Mouse (Mus musculus) adrenal gland, adult (tissue): Measurements from ENCODE around the gene Rcc1l.

Experiments used
- DNase-seq, 2 experiments: peaks; one replicate each; pipeline ENCODE4 v3.0.0; 2022 to 2023; ENCODE audit warnings: low spot score in 1 of 2; ENCODE audit not compliant: inconsistent age in 2 of 2

The Rcc1l gene

DNA sequence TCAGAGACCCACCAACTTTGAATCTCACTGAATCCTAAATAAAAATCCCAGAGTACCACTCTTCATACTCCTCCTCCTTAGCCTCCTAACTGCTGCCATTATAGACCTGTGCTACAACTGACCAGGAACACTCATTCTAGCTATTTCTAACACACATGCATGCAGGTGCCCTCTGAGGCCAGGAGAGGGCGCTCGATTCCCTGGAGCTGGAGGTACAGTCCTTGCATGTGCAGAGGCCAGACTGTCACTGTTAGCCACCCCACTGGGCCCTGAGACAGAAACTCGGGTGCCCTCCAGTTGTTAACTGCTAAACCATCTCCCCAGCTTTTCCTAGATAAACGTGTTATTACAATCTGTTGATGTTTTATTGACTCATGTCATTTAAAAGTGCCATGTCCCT lies 3.4 kb downstream of the Rcc1l start:
- peak in 1 of 2 experiments; percentile 73 for DNase-seq

DNA sequence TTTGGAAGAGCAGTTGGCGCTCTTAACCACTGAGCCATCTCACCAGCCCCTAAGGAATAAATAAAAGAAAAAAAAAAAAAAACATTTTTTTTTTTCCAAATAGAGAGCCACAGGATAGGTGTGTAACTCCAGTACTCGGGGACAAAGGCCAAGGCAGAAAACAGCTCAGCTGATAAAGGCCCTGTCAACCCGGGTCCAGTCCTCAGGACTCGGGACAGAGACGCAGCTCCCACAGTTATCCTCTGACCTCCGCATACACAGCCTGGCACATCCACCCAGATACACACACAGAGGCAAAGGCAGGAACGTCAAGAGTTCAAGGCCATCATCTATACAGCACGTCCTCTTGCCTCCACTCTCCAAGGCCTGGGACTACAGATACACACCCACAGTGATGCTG lies 6.4 kb downstream of the Rcc1l start:
- DNase-seq: no peak

DNA sequence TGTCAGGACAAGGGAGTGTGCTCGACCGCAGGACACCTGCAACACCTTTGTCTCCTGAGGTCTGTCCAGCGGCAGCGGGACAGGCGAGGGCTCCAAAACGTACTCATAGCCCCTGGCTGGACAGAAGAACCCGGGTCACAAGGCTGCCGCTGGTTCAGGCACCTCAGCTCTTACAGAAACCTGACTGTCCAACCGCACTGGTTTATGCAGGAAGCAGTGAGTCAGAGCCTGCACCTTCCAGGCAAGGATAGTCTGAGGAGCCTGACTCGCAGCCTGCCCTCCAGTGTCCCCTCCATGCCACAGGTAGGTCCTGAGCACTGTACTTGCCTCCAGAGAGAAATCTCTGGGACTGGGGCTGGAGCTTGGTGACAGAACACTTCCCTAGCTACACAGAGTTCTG lies 7.3 kb downstream of the Rcc1l start:
- no peak for DNase-seq

DNA sequence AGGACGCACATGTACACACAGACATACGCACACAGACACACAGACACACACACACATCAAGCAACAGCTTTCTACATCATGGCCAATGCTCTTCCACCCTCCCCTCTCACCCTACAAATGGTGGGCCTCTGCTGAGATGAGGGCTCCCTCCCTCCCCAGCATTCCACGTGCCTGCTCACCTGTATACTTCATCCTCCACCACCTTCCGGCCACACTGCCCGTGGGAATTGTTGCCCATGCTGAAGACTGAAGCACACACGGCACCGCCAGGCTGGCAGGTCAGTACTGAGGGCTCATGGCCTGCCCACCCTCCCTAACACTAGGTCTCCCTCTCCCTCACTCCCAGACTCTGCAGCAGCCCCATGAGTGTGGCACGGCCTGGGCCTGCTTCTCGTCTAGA lies 8.5 kb downstream of the Rcc1l start:
- no peak for DNase-seq

DNA sequence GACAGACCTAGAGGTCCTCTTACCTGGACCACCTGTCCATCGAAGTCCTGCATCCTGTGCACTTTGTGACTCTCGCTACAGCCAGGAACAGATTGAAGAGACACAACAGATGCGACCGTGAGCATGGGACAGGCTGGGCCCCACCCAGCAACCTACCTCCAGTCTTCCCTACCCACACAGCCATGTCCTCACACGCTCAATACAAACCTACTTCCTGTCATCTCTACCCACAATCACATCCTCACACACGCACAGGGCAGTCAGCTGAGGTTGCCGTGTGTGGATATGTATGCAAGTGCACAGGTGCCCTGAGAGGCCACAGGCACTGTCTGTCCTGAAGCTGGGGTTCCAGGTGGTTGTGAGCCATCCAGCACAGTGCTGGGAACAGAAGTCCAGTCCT lies 9.9 kb downstream of the Rcc1l start:
- no peak for DNase-seq

DNA sequence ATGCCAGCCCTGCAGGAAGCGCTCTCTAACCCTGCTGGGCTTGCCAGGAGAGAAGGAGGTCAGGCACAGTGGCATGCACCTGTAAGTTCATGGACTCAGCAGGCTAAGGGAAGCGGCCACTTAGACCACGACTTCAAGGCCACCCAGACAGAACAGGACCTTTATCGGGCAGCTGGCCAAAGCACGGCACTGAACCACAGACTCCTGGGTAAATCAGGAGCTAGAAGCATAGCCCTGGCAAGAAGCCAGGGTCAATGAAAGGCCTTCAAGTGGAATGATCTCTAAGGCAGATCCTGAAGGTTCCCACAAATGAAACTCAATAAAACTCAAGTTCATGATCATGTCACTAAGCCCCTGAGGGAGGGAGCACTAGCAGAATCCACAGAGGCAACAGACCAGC lies 11.9 kb downstream of the Rcc1l start:
- DNase-seq: peak; percentile 82 to 90

DNA sequence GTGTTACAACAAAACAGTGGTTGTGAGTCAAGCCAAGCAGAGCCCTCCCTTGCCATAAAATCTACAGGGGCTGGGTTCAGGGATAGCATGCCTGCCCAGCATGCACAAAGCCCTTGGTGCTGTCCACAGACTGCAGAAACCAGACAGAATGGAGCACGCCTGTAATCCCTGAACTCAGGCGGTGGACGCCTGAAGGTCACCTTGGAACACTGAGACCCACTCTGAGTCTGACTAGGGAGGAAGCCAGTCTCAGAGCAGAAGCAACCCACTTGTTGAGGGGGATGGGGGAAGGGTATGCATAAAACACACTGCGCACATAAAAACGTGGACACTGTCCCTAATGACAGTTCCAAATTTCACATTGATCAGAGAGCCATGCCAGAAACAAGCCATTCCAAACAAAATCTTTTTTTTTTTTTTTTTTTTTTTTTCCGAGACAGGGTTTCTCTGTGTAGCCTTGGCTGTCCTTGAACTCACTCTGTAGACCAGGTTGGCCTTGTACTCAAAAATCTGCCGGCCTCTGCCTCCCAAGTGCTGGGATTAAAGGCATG lies 20.6 kb downstream of the Rcc1l start:
- no peak for DNase-seq

DNA sequence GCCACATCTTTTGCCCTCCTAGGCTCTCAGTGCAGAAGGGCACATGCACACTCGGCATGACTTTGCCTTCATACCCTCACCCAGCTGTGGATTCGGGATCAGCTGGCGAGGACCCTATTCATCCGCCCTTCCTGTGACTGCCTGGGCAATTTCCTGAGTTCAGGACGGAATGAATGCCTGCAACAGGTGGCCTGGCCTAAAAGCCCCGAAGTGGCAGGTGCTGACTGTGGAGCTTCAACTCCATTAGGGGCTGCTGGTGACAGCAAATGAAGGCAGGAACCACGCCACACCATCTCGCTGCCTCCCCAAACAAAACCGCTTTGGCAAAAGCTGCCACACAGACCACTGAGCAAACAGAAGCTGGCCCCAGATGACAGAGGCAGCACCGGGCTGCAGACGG lies 24.7 kb downstream of the Rcc1l start:
- no peak for DNase-seq

DNA sequence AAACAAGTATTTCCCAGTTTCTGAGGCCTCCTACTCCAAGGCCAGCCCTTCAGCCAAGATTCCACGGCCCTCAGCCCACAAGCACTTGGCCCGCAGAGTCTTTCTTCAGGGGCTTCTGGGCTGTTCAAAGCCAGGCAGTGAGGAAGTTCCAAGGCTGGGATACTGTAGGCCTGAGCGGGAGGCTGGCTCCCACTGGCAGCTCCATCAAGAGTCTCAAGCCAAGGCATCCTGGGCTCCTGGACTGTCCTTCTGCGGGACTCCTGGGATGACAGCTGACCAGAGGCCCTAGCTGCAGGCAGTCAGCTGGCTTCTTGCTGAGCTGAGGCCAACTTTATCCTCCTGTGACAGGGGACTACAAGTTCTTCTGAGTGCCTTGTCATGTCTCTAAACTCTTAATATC lies 28.4 kb downstream of the Rcc1l start:
- no peak for DNase-seq

DNA sequence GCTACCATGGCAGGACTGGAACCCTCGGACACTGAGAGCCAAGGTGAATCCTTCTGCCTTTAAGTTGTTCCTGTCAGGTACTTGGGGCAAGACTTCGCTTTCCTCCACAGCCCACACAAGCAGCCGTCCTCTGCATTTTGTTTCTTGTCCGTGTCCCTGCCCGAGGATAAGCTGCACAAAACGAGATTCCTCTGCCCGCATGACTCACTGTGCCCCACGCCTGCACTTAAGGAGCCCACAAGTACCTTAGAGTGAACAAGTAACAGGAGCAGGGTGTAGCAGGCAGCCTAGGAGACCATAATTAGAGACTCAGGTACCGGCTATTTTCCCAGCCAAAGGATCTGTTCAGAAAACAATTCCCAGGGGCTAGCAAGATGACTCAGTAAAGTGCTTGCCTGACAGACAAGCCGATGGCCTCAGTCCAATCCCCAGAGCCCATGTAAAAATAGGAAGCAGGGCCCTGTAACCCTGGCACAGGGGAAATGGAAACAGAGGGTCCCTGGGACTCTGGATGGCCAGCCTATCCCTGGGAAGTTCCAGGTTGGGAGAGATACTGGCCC lies 29.3 kb downstream of the Rcc1l start:
- DNase-seq: no peak

DNA sequence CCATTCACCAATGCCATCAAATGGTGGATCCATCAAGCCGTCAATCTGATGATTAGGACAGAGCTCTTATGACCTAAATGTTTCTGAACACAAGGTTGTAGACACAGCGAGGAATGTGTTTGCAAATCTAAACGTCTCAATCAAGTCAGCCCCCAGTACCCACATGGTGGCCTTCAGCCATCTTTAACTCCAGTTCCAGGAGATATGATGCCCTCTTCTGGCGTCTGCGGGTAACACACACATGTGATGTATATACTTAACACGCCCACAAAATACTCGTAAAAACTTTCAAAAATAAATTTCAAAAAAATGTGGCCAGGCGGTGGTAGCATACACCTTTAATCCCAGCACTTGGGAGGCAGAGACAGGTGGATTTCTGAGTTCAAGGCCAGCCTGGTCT lies 31.6 kb downstream of the Rcc1l start:
- DNase-seq: no peak

DNA sequence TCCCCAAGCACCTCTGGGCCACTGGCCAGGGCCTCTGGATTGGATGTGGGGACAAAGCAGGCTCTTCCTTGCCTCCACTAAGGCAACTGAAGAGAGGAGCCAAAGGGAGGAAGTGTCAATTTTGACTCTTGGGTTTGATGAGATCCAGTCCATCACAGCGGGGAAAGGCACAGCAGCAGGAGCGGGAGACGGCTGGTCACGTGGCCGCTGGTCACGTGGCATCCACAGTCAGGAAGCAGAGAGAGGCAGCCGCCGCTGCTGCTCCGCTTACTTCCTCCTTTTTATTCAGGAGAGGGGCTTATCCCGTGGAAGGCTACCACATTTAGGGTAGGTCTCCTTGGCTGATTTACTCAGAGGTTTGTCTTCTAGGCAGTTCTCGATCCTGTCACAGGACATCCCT lies 34.2 kb downstream of the Rcc1l start:
- DNase-seq: no peak

DNA sequence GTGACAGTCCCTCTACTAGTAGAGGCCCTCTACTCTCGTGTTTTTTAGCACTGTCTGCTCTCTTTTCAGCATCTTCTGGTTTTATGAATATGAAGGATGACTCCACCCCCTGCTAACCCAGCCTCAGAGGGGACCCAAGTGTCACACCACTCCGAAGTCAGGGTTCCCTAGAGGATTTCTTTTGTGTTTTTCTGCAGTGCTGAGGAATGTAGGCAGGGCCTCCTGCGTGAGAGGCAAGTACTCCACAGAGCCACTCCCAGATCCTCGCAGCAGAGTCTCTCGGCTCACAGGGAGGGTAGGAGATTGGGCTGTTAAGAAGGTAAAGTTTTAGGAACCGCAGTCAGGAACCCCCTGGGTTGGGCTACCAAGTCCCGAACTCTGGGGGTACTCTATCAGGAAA lies 35.3 kb downstream of the Rcc1l start:
- no peak for DNase-seq

DNA sequence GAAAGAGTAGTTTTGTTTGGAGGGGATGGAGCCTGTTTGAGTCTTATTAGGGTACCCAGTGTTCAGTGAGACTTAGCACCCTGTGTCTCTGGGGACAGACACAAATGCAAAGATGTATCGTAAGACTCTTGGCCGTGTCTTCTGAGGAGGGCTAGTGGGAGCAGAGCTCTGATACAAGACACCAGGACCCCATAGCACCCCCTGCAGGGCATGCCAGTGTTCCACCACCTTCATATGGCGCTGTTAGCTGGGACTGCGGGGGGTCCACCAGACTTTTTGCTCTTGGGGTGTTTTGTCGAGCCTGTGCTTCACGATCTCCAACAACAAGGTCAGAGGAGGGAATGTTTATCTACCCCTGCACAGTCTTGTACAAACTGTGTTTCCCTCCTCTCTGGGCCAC lies 37.1 kb downstream of the Rcc1l start:
- no peak for DNase-seq

DNA sequence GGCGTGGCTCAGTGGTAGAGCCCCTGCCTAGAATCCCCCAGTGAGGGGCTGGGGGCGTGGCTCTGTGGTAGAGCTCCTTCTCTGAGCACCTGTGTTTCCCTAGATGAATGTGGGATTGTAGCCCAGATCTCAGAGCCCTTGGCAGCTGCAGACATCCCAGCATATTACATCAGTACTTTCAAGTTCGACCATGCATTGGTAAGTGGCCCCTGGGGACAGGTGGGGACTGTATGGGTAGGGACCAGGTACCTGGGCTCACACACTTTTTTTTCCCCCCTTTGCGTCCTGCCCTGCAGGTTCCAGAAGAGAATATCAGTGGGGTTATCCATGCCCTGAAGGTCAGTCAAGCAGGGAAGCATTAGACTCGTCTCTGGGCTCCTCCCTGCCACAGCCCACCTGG lies 38.6 kb downstream of the Rcc1l start:
- no peak for DNase-seq

DNA sequence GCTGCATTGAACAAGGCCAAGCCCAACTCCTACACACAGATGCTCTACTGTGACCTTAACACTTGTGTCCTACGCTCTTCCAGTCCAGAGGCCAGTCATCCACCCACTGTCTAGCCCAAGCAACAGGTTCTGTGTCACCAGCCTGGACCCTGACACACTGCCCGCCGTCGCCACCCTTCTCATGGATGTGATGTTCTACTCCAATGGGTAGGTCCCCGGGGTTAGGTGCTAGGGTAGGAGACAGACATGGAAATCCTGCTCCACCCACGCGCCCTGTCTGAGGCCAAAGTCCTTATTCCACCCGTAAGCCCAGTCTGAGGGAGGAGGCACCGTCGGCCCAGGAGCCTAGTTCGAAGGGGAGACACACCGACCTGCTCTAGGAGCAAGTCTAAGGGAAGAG lies 40.6 kb downstream of the Rcc1l start:
- DNase-seq: no peak

DNA sequence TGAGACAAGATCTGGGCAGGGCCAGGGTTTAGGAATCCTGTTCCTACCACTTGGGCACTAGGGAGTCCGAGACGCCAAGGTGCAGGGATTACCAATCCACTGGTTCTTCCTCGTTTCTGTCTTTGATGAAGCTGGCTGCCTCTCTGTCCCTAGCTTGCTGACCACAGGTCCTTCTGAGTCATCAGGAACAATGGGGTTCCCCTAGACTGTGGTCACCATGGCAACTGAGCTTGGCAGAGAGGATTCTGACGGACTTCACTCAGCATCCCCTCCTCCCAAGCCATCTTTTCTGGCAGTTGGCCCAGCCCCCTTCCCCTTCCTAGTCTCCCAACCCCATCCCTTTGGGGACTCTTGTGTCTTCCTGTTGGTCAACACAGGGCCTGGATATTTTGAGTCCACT lies 45.0 kb downstream of the Rcc1l start:
- no peak for DNase-seq

DNA sequence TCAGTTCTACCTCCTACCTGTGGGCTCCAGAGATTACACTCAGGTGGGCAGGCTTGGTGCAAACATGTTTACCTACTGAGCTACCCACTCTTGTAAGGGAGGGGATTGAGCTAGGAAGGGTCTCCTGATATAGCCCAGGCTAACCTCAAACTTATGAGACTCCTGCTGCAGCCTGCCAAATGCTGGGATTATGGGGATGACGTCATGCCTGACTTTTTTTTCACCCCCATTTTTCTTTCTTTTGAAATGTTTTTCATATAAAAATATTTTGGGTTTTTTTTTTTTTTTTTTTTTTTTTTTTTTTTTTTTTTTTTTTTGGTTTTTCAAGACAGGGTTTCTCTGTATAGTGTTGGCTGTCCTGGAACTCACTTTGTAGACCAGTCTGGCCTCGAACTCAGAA lies 50.3 kb downstream of the Rcc1l start:
- no peak for DNase-seq

DNA sequence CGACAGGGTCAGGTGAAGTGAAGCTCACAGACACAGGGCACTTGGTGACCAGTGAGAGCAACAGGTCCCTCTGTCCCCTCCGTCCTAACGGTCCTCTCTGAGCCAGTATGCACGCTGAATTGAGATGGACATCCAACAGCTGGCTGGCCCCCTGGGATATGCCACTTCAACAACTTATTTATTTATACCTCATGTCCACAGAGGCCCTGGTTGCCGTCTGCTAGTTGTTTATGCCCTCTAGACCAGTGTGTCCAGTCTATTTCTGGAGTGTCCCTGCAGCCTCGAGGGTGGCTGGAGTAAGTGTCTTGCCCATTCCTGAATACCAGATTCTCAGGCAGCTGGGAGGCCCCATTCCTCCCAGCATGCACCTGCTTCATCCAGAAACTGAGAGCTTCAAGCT lies 52.7 kb downstream of the Rcc1l start:
- no peak for DNase-seq

DNA sequence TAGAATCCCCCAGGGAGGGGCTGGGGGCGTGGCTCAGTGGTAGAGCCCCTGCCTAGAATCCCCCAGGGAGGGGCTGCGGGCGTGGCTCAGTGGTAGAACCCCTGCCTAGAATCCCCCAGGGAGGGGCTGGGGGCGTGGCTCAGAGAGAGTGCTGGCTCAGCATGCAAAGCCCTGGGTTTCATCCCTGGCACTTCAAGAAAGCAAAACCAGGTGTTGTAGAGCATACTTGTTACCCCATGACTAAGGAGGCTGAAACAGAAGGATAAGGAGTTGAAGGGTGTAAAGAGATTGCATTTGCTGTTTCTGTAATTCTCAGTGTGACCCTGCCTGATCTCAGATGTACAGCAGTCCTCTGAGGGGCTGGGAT lies 54.7 kb downstream of the Rcc1l start:
- DNase-seq: no peak

DNA sequence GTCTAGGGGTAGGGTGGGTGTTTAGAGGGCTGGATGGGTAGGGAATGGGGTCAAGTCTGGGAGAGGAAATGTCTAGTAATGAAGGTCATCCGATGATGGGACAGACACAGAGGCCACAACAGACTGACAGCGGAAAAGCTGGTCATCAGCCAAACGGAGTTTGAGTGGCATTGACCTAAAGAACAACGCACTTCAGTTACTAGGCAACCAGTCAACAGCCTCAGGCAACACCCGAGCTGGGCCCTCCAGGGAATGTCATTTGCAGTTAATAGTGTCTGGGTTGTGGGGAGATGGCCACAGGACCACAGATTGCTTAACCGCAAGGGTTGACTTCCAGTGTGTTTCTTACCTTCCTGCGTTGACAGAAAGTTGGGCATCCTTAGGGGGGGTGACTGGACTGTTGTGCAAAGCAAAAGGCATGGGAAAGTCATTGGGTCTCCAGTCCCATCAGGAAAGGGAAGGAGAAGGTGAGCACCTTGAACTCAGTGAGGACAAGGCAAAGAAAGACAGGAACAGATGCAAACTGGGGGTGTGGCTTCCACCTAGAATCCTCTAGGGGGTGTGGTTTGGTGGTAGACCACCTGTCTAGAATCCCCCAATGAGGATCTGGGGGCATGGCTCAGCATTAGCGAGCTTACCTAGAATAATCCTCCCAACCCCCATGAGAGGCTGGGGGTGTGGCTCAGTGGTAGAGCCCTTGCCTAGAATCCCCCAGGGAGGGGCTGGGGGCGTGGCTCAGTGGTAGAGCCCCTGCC lies 55.3 kb downstream of the Rcc1l start:
- DNase-seq: peak; percentile 51 to 86

DNA sequence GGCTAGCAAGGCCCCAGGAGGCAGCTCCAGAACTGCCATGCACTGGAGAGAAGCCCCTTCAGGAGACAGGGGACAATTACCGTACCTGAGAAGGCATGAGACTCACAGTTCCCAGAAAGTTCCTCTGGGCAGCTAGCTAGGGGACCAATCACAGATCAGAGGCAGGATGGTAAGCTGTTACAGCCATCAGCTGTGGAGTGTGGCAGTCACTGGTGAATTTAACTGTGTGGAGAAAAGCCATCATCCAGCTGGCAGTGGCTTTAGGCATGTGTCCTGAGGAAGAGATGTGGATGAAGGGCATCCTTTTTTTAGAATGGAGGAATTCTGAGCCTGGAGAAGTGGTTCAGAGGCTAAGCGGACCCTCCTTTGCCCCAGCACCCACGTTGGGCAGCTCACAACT lies 56.4 kb downstream of the Rcc1l start:
- DNase-seq: no peak
